Mouse (Mus musculus): ENCODE measurements around the gene Ccdc73.

Ccdc73 gene

GRCm38 (mm10) chr2:104886109-104886508 lies 18.5 kb downstream of the Ccdc73 start:
- WGBS: 92% methylated on average over 18 of the region's 18 CpGs

- 58% methylated on average over 2 of the region's 2 CpGs for WGBS
Measured at GRCm38 (mm10) chr2:104887331-104887730, 19.7 kb downstream of the Ccdc73 start.

GRCm38 (mm10) chr2:104887882-104888566 lies 20.4 kb downstream of the Ccdc73 start:
- 19% methylated on average over 10 of the region's 10 CpGs for WGBS

- WGBS: 84% methylated on average over 2 of the region's 2 CpGs
Measured at GRCm38 (mm10) chr2:104899975-104900374, 32.4 kb downstream of the Ccdc73 start.

GRCm38 (mm10) chr2:104915709-104916108 lies 48.1 kb downstream of the Ccdc73 start:
- WGBS: 86% methylated on average over 3 of the region's 3 CpGs

GRCm38 (mm10) chr2:104964492-104964891 lies 96.9 kb downstream of the Ccdc73 start:
- whole genome bisulfite sequencing: 47% methylated on average over 1 of the region's 1 CpGs

GRCm38 (mm10) chr2:104981712-104982111 lies 114.1 kb downstream of the Ccdc73 start:
- WGBS: 42% methylated on average over 2 of the region's 2 CpGs

GRCm38 (mm10) chr2:104985796-104986195 lies 118.2 kb downstream of the Ccdc73 start:
- 51% methylated on average over 3 of the region's 3 CpGs for WGBS

- WGBS: 83% methylated on average over 1 of the region's 1 CpGs
Measured at GRCm38 (mm10) chr2:104988974-104989373, 121.4 kb downstream of the Ccdc73 start.

- 82% methylated on average over 2 of the region's 2 CpGs for WGBS
Measured at GRCm38 (mm10) chr2:104994436-104994835, 126.8 kb downstream of the Ccdc73 start.

GRCm38 (mm10) chr2:104996201-104996600 lies 128.6 kb downstream of the Ccdc73 start:
- 85% methylated on average over 3 of the region's 3 CpGs for WGBS

- under 1% methylated on average over 43 of the region's 43 CpGs for WGBS
Measured at GRCm38 (mm10) chr2:105016192-105016966, 148.8 kb downstream of the Ccdc73 start.

- WGBS: under 1% methylated on average over 25 of the region's 25 CpGs
Measured at GRCm38 (mm10) chr2:105016967-105017287, 149.3 kb downstream of the Ccdc73 start, which contains the start of gene Eif3m. Eif3m (minus strand) TSS chr2:105017080.

GRCm38 (mm10) chr2:105017802-105018201 lies 150.2 kb downstream of the Ccdc73 start:
- 88% methylated on average over 3 of the region's 3 CpGs for WGBS

GRCm38 (mm10) chr2:105019457-105019856 lies 151.9 kb downstream of the Ccdc73 start:
- WGBS: 84% methylated on average over 1 of the region's 1 CpGs

- WGBS: 86% methylated on average over 12 of the region's 12 CpGs
Measured at GRCm38 (mm10) chr2:105021256-105021655, 153.7 kb downstream of the Ccdc73 start.

GRCm38 (mm10) chr2:105021836-105022235 lies 154.2 kb downstream of the Ccdc73 start:
- 79% methylated on average over 2 of the region's 2 CpGs for WGBS

GRCm38 (mm10) chr2:105023031-105023615 lies 155.5 kb downstream of the Ccdc73 start:
- 85% methylated on average over 6 of the region's 6 CpGs for WGBS

GRCm38 (mm10) chr2:105023815-105024214 lies 156.2 kb downstream of the Ccdc73 start:
- WGBS: 89% methylated on average over 4 of the region's 4 CpGs

GRCm38 (mm10) chr2:105025610-105026009 lies 158.0 kb downstream of the Ccdc73 start:
- WGBS: 64% methylated on average over 12 of the region's 12 CpGs

GRCm38 (mm10) chr2:105026950-105027695 lies 159.5 kb downstream of the Ccdc73 start:
- WGBS: 86% methylated on average over 22 of the region's 22 CpGs

- WGBS: 55% methylated on average over 5 of the region's 5 CpGs
Measured at GRCm38 (mm10) chr2:105028806-105029205, 161.2 kb downstream of the Ccdc73 start.

Measured in cerebral cortex, adult 2 months (tissue).